Mouse (Mus musculus) splenic B cell, adult 2 months (primary cell): ENCODE measurements at regions not wholly inside any gene's neighbourhood (a gene's known extent, or its start where the extent isn't known, plus 50 kb on each side); places are given as distances from the start of the nearest gene placed in this dataset.

Experiments
- DNase-seq: peaks from one replicate; pipeline ENCODE4 v3.0.0-alpha.2; 2011; ENCODE audit warnings: low read depth, low spot score
- H3K27me3 ChIP-seq: 2 replicates; pipeline ENCODE4 v1.6.1; 2012; ENCODE audit warnings: mild to moderate bottlenecking, low read length, moderate library complexity, mixed read lengths; ENCODE audit not compliant: control insufficient read depth, poor library complexity, insufficient read depth, severe bottlenecking
- H3K36me3 ChIP-seq: 2 replicates; pipeline ENCODE4 v1.6.1; 2012; ENCODE audit warnings: mild to moderate bottlenecking, low read length, moderate library complexity, mixed read lengths; ENCODE audit not compliant: control insufficient read depth, poor library complexity, insufficient read depth, severe bottlenecking

DNA sequence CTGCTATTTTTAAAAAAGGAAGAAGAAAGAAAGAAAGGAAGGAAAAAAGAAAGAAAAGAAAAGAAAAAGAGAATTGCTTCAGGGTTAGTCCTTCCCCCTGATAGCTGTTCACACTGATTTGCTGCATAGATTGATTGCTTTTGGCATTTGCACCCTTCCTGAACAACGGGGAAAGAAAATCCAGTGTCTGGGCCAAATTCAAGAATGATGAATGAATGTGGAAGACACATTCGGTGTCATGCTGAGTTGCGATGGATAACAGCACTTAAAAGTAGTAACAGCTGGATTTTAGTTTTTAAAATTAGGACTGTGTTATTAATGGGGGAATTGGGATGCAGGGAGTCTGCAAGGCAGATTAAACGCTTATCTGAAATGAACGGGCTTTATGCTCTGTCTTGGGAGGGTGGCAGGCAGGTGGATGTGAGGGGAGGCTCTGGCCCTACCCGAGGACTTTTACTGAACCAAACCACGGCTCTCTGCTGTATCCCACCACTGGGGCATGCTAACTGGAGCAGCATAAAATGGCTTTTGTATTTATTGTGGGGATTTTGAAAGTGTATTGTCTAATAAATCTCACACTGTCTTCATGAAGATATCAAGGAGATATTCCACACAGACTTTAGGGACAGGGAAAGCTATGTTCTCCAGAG, 114.4 kb downstream of the Lca5 start:
- Histone ChIP-seq H3K36me3 (no peaks in the 10 kb centered on the region), H3K27me3 (no peaks in the 10 kb centered on the region)
- DNase-seq: no peak

DNA sequence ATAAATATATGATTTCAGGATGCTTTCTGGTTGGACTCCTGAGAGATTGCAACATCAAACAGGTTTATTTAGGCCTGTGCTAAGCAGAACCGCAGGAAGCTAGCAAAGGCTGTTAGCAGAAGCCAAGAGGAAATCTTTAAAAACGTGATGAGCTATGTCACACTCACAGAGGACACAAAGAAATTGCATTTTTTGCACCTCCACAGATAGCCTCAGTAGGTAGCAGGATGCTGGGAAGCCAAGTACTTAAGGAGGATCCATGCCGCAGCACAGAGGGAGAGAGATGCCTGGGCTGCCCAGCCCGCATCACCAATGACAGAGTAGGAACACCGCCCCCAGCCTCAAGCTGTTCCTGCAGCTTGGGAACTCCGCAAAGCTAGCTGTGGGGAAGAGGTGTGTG, 115.0 kb downstream of the Lca5 start:
- Histone ChIP-seq H3K27me3 (no peaks in the 10 kb centered on the region), H3K36me3 (no peaks in the 10 kb centered on the region)
- DNase-seq: no peak

DNA sequence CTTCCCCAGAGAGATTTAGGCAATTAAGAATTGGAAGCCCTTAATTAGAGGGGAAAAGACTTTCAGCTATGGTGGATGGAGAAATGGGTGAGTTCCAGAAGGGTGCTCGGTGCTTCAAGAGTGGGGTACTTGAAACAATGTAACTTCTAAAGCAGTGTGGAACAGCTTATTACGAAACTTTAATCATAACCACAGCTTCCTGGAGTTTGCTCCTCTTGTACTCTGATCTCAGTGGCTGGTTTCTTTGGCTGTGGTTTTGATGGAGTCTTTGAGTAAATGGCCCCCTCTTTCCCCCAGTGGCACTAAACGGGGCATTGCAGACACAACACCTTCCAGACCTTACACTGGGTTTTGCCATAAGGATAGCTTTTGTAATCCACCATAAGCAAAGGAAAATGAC, 116.6 kb downstream of the Lca5 start:
- no peak for DNase-seq
- Histone ChIP-seq H3K36me3 (no peaks in the 10 kb centered on the region), H3K27me3 (no peaks in the 10 kb centered on the region)

DNA sequence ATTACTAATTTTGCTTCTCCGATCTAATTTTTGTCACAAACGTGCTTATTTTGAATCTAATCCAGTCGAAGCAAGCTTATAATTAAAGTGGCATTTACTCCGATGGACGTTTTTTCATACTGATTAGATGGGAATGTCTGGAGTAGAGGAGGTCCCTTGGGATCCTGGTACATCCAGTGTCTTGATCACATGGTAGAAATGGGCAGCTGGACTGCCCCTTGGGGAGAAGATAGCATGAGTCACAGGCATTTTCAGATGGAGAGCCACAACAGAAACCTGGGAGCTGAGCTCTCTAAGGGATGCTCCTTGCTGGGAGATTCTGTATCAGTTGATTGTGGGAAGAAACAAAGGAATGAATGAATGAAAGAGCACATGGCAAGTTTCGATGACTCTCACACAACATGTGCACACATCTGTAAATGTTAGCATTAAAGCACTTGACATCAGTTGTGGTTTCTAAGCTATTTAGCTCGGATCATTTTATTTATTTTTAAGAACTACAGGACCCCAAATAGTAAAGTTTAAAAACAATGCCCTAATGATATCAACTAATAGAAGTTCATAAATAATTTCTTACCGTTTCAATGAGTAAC, 117.8 kb downstream of the Lca5 start:
- no peak for DNase-seq
- Histone ChIP-seq H3K27me3 (no peaks in the 10 kb centered on the region), H3K36me3 (no peaks in the 10 kb centered on the region)

DNA sequence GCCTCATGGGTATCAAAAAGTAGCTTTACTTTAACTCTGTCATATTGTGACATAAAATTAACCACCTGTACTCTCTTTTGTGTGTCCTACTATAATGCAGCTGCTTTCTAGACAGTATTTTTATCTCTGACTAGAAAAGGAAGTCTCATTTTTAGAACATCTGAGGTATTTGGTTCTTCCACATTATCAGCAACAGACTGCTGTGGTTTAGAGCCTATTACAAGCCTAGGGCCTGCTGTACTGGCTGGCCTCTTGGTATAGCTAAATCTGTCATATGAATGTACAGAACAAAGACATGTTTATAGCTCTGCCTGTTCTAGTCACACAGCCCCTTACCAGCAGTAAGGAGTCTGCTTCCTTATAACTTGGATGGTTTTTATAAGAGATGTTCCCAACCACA, 119.1 kb downstream of the Lca5 start:
- H3K27me3 ChIP-seq: no peaks in the 10 kb centered on the region
- no peak for DNase-seq
- no peaks in the 10 kb centered on the region for H3K36me3 ChIP-seq

DNA sequence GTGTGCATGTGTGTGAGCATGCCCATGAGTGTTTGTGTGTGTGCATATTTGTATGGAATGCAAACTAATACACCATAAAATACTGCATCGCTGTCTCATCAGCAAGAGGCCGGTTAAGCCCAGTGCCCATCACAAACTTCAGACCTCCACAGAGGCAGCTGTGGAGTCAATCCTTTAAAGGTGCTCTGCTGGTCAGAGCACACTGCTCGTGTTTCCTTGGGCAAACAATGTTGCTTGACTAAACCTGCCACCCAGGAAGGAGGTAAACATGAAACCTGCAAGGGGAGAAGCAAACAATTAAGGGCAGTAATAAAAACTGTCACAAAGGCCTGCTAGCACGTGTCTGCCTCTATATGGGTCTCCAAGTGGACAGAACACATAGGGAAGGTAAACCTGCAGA, 120.1 kb downstream of the Lca5 start:
- Histone ChIP-seq H3K36me3 (no peaks in the 10 kb centered on the region), H3K27me3 (no peaks in the 10 kb centered on the region)
- no peak for DNase-seq

DNA sequence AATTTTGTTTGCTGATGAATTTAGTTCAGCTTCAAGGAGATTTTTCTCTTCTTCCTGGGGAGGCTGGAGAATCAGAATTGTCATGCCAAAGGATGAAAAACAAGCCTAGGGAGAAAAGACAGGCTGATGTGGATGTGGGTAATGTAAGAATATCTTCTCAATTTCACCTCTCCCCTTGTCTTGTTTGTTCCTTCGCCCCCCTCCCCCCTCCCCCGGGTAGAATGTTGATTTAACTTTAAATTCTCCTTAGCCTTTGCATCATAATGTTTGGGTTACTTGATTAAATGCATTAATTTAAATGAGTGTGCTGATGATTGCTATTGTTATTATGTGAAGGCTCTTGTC, 124.1 kb downstream of the Lca5 start:
- Histone ChIP-seq H3K27me3 (no peaks in the 10 kb centered on the region; the same call in 1 of the 2 replicates), H3K36me3 (no peaks in the 10 kb centered on the region)
- DNase-seq: no peak

DNA sequence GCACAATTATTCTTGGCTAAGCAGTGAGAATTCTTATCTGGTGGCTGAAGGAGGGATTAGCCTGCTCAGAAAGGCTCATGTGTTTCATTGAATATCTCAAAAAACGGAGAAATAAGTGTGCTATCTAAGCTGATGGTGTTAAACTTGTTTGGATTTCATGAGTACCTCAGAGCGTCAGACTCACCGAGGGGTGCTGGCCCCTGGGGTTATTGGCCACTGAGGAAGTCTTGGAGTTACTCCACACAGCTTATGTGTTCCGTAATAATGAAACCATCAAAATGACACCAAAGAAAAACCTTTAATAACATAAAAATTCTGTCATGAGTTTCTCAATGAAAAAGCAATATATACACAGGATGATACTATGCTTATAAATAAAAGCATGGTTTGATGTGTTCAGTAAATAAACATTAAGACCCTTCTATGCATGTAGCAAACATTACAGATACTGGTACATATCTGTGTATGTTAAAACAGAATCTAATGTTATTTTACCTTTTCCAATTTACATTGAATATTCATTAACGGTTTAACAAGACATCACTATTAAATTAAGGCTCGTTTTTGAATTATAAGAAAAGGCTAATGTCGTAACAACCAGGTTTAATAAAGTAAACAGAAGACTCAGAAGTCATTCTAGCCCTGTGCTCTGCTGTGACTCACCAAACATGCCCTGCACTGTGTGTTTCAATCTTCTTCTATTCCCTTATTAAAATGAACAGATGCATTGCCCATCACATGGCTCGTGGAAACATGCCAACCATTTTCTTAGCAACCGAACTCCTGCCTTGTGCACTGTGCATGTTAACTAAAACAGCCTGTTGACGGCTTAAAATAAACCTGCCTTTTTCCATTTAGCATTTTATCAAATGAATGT, 124.7 kb downstream of the Lca5 start:
- Histone ChIP-seq H3K27me3 (no peaks in the 10 kb centered on the region; the same call in 1 of the 2 replicates), H3K36me3 (no peaks in the 10 kb centered on the region)
- DNase-seq: no peak

DNA sequence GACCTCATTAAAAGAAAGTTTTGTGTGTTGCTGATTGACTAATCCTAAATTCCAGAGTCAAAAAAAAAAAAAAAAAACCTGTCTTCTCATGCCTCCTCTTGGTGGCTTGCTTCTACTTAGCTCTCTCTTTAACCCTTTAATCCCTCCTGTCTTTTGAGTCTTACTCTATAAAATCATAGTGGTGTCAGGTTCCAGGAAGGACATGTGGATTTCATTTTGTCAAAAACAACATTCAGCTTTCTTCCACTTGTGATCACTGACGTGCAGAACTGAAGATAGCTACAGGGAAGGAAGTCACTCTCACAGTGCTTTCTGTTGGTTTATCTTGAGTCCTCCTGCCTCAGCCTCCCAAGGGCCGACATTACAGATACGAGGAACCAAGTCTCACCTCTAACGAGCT, 132.2 kb downstream of the Lca5 start:
- no peaks in the 10 kb centered on the region for H3K36me3 ChIP-seq
- DNase-seq: no peak
- no peaks in the 10 kb centered on the region; the same call in 1 of the 2 replicates for H3K27me3 ChIP-seq

DNA sequence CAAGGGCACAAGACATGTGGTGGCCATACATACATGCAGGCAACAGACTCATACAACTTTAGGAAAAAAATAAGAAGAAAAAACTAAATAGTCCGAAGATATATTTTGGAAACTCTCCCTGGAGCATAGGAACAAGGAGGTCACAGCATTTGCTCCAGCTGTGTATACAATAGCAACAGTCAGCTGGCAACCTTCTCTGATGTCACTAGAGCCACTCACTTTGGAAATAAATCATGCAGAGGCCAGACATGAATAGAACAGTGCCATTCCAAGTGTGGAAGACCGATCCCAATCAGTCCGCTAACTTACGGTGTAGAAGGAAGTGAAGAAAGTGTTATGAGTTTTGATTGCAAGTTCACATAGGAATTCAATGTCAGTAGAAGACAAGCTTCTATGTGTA, 132.8 kb downstream of the Lca5 start:
- no peaks in the 10 kb centered on the region for H3K36me3 ChIP-seq
- no peak for DNase-seq
- H3K27me3 ChIP-seq: no peaks in the 10 kb centered on the region

DNA sequence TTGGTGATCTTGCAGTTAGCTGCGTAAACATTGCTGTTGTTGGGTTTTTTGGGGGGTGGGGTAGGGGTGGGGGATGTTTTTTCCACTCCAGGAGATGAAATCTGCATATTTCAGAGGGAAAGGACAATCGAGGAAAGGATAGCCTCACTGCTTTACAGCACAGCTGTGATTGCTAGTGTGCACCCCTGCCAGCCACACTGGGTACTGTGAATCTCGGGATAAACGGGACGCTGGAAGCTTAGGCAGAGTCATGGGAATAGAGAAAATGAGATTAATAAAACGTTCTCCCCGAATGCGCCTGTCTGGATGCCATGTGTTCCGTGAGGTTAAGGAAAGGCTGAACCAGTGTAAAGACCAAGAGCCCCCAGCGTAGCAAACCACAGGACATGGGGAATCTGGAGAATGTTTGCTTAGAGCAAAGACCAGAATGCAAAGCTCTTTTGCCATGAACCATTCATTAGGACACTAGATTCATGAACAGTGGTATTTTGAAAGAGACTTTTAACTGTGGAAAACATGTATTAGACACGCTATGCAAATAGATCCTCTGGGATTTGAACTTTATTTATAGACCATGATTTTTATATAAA, 133.5 kb downstream of the Lca5 start:
- no peak for DNase-seq
- H3K36me3 ChIP-seq: no peaks in the 10 kb centered on the region
- no peaks in the 10 kb centered on the region for H3K27me3 ChIP-seq

DNA sequence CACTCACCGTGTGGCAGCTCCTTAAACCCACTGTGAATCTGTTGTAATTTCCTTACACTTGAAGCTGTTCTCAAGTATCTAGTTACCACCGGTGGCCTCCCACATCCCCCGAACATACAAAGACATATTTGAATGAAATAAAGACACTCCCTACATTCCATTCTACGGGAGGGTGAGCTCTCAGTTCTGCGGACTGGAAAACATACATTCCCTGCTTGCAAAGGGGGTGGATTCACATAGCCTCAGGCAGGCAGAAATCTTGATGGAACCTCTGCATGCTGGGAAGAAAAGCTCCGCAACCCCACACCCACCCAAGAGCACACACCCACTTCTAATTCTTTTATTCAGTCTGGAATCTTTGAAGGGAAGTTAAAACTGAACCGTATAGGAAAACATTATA, 136.0 kb downstream of the Lca5 start:
- no peaks in the 10 kb centered on the region for H3K36me3 ChIP-seq
- DNase-seq: no peak
- no peaks in the 10 kb centered on the region for H3K27me3 ChIP-seq

DNA sequence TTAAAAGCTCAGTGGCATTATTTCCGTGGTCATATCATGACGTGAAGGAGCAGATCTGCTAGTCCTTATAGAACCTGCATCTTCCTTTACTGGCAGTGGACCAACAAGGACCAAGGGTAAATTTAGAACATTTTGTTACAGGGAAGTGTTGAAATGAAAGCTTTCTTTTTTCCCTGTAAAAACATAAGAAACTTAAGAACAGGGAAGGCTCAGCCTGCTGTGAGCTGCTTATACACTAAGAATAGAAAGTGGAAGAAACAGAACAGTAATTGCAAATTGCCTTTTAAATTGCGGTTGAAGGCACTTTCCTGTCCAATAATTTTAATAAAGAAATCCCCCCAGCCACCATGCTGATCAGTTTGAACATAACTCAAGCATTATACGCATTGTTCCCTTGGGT, 140.4 kb downstream of the Lca5 start:
- Histone ChIP-seq H3K36me3 (no peaks in the 10 kb centered on the region), H3K27me3 (no peaks in the 10 kb centered on the region)
- no peak for DNase-seq

DNA sequence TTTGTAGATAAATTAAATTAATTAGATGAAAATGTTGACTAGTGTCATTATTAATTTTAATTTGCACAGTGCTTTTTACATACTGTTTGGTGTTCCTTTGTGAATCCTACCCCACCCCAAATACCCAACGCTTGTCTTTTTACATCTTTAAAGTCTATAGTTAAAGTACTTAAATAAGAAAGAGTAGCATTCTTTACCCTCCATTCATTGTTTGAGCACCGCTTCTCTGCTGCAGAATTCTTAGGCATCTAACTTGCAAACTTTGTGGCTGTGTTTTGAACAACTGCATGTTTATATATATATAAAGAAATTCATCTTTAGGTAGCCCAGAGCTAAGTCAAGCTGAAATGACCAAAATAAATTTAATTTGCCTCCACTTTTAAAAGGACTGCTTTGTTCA, 140.9 kb downstream of the Lca5 start:
- no peak for DNase-seq
- Histone ChIP-seq H3K36me3 (no peaks in the 10 kb centered on the region), H3K27me3 (no peaks in the 10 kb centered on the region)

DNA sequence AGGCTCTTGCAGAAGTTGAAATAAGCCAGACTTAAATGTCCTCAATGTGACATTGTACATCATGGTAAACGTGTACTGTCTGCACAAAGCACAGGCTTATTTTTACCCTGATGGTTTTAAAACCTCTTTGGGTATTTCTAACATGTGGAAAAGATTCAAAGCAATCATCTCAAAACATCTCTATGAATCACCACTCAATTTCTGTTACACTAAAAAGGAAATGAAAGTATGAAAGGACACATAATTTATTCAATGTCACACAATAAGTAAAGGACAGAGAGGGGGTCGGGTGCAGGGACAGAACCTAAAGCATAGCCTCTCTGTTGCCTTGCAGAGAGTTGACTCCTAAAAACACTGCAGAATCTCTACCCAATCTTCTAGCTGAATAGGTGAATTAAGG, 141.3 kb downstream of the Lca5 start:
- H3K27me3 ChIP-seq: no peaks in the 10 kb centered on the region
- H3K36me3 ChIP-seq: no peaks in the 10 kb centered on the region
- no peak for DNase-seq
